Mouse (Mus musculus) forebrain, embryonic 10.5 days (tissue): ENCODE data around the gene Smarcal1. TPM values are rescaled to one million over a fixed set of nuclear protein-coding genes. Genes with fewer than 3 reads are reported as not detected.

Experiments
- DNase-seq: peaks from one replicate; pipeline ENCODE4 v3.0.0-alpha.2; 2017; ENCODE audit warnings: low spot score; ENCODE audit errors: extremely low spot score
- H3K27ac ChIP-seq: fragments of 300-500 bp; sonication (generic); 2 replicates; pipeline ENCODE4 v1.5.1; 2016; ENCODE audit warnings: mild to moderate bottlenecking
- H3K27me3 ChIP-seq: fragments of 300-500 bp; sonication (generic); 2 replicates; pipeline ENCODE4 v1.6.1; 2016; ENCODE audit warnings: mild to moderate bottlenecking; ENCODE audit not compliant: poor library complexity, severe bottlenecking
- H3K36me3 ChIP-seq: fragments of 300-500 bp; sonication (generic); replicated peaks from 2 replicates; pipeline ENCODE4 v1.6.1; 2016; ENCODE audit warnings: mild to moderate bottlenecking, moderate library complexity
- H3K4me1 ChIP-seq: fragments of 300-500 bp; sonication (generic); 2 replicates; pipeline ENCODE4 v1.6.1; 2016
- H3K4me3 ChIP-seq: fragments of 300-500 bp; sonication (generic); 2 replicates; pipeline ENCODE4 v1.5.1; 2016; ENCODE audit warnings: mild to moderate bottlenecking, moderate library complexity
- H3K9me3 ChIP-seq: fragments of 300-500 bp; sonication (generic); 2 replicates; pipeline ENCODE4 v1.6.1; 2016; ENCODE audit warnings: mild to moderate bottlenecking, moderate library complexity
- WGBS: fragments of 180-500 bp; shearing (Covaris S2); methylation state at CpG from one replicate; pipeline ENCODE4 v1.1.7; 2016; 5-methylcytosine and 5-hydroxymethylcytosine counted together
- polyA plus RNA-seq: library from polyadenylated mRNA; unstranded; fragments of >200 nt; fragmentation: Nextera tagmentation; extraction: Ambion mirVana; gene quantifications from 2 replicates; pipeline ENCODE4 v1.2.1, GENCODE M21; 2016

Smarcal1 gene
- polyA plus RNA-seq, 1 experiment from 2014 or later, result 31.7 TPM

DNA sequence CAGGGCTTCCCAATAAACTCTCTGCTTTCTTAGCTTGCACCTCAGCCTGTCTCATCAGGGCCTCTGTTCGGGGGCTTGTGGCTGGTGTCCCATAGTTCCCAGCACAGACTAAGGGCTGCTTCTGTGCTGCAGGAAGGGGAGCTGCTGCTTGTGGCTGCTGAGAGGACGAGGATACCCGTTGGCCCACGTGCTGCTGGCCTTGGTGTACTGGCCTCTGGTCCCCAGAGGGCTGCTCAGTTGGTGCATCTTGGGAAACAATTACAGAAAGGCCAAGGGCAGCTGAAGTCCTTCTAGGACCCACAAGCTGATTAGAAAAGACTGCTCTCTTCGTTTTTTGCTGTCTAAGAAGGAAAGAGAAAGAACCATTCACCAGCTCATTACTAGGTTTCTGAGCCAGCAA is 13.2 kb downstream of the Smarcal1 start:
- Histone ChIP-seq H3K4me1 (no peaks in the 10 kb centered on the region), H3K4me3 (no peak overlapping the region), H3K27me3 (no peaks in the 10 kb centered on the region), H3K27ac (no peak overlapping the region), H3K9me3 (no peaks in the 10 kb centered on the region), H3K36me3 (peaks cover 95% of the 10 kb centered on the region)
- 79% methylated on average over 5 of the region's 5 CpGs for WGBS
- no peak for DNase-seq

DNA sequence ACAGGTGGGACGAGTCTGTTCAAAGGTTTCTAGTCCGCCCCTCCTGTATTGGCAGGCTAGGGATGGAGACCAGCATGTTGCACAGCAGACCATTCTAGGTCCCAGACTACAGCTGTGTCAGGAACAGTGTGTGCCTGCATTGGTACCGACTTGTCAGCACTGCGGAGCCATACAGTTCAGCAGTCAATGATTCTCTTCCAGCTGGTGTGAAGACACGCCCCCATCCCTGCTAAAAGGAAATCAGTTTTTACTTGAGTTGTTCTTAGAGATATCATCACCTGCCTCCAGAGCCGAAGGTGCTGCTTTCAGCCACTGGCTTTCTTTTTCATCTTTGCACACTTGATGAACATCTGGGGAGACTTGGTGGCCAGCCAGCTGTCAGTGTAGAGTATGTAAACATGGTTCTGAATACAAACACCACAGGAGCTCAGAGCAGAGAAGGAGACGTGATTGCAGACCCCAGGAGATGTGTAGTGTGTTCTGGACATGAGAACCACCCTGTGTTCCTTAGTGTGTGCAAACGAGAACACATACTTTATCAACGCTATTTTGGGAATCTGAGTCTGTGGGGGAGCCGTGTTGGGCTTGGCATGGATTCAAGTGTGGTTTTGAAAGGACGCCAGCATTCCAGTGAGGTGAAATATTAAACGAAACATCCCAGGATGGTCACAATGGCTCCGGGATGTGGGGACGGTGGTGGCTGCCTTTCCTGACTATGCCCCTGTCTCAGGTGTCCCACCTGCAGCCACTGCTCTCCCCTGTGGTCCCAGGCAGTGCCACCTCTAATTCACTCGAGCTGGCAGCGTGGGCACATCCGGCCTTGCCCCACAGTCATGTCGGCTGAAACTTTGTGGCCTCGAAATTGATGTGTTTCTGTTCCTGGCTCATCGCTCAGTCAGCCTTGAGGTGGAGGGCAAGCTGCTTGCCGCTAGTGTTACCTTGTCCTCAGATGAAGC is 16.4 kb downstream of the Smarcal1 start:
- H3K36me3 ChIP-seq, result peaks cover 89% of the 10 kb centered on the region
- WGBS, result 91% methylated on average over 21 of the region's 21 CpGs
- H3K4me1 ChIP-seq, result no peaks in the 10 kb centered on the region

DNA sequence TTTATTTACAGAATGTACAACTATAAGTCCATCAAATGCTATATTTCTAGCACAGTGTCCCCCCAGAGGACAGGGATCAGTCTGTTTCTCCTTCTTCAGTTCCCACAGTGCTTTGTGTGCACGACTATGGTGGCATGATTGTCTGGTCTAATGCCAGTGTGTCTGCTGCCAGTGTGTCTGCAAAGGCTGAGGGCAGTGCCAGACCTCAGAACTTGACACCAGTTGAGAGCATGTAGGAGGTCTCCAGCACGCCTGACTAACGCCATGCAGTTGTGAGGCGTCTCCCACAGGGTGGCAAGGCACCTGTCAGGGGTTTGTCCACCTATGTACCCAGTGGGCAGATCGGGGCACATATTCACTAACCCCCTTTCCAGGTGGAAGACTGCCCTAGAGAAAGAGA is 17.7 kb downstream of the Smarcal1 start:
- WGBS, result 92% methylated on average over 5 of the region's 5 CpGs
- H3K9me3 ChIP-seq, result no peaks in the 10 kb centered on the region
- H3K27ac ChIP-seq, result no peak overlapping the region
- H3K4me3 ChIP-seq, result no peak overlapping the region
- H3K27me3 ChIP-seq, result no peaks in the 10 kb centered on the region
- no peak for DNase-seq
- H3K4me1 ChIP-seq, result peaks cover under 1% of the 10 kb centered on the region
- peaks cover 84% of the 10 kb centered on the region for H3K36me3 ChIP-seq

More for the DNA sequence above, 16.4 kb downstream of the Smarcal1 start:
- DNase-seq, result no peak
- Histone ChIP-seq H3K9me3 (no peaks in the 10 kb centered on the region), H3K27ac (no peak overlapping the region), H3K27me3 (no peaks in the 10 kb centered on the region), H3K4me3 (no peak overlapping the region)

DNA sequence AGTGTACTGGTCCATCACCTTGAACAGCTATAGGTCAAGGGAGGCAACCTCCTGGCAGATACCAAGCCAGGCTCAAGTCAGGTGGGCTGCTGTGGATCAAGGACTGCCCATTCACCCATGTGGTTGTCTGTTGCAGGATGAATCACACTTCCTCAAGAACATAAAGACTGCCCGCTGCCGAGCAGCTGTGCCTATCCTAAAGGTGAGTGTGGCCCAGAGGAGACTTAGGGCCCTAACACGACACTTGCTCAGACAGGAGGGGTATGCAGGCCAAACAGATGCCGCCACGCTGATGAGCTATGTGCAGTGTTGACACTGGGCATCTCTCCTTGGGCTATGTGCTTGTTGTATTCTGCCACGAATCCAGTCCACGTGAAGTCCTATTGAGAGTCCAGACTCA is 18.2 kb downstream of the Smarcal1 start:
- peaks cover 5% of the 10 kb centered on the region for H3K4me1 ChIP-seq
- 94% methylated on average over 7 of the region's 7 CpGs for WGBS
- DNase-seq, result no peak
- no peaks in the 10 kb centered on the region for H3K27me3 ChIP-seq
- no peak overlapping the region for H3K27ac ChIP-seq
- H3K36me3 ChIP-seq, result peaks cover 84% of the 10 kb centered on the region
- H3K9me3 ChIP-seq, result no peaks in the 10 kb centered on the region
- no peak overlapping the region for H3K4me3 ChIP-seq

DNA sequence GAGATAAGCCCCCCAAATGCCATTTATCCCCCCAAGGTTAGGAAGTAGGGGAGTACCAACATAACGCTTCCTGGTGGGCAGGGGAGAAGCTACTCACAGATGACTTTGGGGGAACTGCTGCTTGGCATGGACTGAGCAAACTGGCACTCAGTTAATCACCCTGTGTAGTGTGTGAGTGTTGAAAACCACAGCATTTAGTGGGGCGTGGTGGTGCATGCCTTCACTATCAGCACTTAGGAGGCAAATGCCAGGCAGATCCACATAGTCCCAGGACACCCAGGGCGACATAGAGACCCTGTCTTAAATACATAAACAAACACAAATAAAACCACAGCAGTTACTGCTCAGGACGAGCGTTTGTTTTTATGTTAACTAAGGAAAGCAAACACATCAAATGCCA is 19.1 kb downstream of the Smarcal1 start:
- H3K4me1 ChIP-seq, result peaks cover 10% of the 10 kb centered on the region
- no peaks in the 10 kb centered on the region for H3K27me3 ChIP-seq
- H3K9me3 ChIP-seq, result no peaks in the 10 kb centered on the region
- no peak overlapping the region for H3K4me3 ChIP-seq
- peaks cover 82% of the 10 kb centered on the region for H3K36me3 ChIP-seq
- WGBS, result 83% methylated on average over 5 of the region's 5 CpGs
- DNase-seq, result no peak
- H3K27ac ChIP-seq, result no peak overlapping the region

DNA sequence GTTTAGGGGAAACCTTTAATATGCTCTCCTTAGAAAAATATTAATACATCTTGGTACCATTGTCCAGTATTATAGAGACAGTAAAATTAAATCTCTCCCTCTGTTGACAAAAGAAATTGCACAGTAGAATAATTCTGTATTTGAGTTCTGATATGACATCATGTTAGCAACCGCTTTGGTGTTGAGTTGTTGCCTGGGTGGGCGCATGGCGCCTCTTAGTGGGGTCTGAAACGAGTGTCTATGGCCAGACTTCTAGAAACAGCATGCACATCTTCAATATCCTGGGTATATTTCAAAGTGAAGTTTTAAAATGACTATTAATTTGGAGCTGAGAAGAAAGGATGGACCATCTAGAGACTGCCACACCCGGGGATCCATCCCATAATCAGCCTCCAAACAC is 19.8 kb downstream of the Smarcal1 start:
- Histone ChIP-seq H3K27ac (no peak overlapping the region), H3K4me1 (peaks cover 10% of the 10 kb centered on the region), H3K4me3 (no peak overlapping the region), H3K9me3 (no peaks in the 10 kb centered on the region), H3K36me3 (peaks cover 82% of the 10 kb centered on the region), H3K27me3 (no peaks in the 10 kb centered on the region)
- 93% methylated on average over 5 of the region's 5 CpGs for WGBS
- DNase-seq, result no peak

DNA sequence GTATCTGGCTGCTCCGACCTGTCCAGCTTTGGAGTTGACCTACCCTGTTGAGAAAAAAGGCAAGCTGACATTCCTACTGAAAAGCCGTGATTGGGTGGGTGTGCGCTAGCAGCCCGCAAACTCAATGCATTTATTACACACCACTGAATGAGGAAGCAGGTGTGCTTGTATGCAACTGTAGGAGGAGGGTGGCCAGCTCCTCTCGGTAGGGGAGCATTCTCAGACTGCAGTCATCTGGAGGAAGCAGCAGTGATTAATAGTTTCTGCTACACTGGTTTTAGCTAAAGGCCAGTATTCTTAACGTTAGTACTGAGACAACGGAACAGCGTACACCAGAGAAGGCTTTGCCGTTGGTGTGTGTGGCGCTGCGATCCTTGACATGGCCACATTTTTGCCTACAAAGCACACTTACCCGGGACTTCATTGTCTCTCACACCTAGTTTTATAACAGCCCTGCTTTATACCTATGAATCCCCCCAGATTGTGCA is 23.2 kb downstream of the Smarcal1 start:
- peaks cover 10% of the 10 kb centered on the region for H3K4me1 ChIP-seq
- no peak for DNase-seq
- WGBS, result 76% methylated on average over 12 of the region's 12 CpGs
- peak overlapping the region; percentile 35; the same call in 1 of the 2 replicates for H3K27ac ChIP-seq
- peaks cover 77% of the 10 kb centered on the region for H3K36me3 ChIP-seq
- no peak overlapping the region for H3K4me3 ChIP-seq
- H3K27me3 ChIP-seq, result no peaks in the 10 kb centered on the region
- H3K9me3 ChIP-seq, result no peaks in the 10 kb centered on the region

DNA sequence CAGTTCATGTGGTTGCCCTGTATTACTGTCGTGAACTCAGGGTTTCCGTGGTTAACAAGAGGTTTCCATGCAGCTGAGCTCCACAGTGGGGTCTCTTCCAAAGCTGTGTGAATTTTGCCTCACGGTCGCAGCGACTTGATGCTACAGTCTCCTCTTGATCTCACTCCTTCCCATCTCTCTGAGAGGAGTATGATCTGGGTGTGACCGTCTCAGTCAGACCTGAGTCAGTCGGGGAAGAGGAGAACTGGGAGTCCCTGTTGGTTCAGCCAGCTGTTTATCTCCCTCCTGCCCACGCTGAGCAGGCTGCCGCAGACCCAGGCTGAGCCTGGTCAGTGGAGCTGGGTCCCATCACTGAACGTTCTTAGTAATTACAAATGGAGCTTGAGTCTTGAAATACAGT is 26.1 kb downstream of the Smarcal1 start:
- no peak overlapping the region for H3K27ac ChIP-seq
- WGBS, result 93% methylated on average over 10 of the region's 10 CpGs
- H3K4me1 ChIP-seq, result peaks cover 10% of the 10 kb centered on the region
- H3K4me3 ChIP-seq, result no peak overlapping the region
- H3K27me3 ChIP-seq, result no peaks in the 10 kb centered on the region
- peaks cover 82% of the 10 kb centered on the region for H3K36me3 ChIP-seq
- DNase-seq, result no peak
- no peaks in the 10 kb centered on the region for H3K9me3 ChIP-seq

DNA sequence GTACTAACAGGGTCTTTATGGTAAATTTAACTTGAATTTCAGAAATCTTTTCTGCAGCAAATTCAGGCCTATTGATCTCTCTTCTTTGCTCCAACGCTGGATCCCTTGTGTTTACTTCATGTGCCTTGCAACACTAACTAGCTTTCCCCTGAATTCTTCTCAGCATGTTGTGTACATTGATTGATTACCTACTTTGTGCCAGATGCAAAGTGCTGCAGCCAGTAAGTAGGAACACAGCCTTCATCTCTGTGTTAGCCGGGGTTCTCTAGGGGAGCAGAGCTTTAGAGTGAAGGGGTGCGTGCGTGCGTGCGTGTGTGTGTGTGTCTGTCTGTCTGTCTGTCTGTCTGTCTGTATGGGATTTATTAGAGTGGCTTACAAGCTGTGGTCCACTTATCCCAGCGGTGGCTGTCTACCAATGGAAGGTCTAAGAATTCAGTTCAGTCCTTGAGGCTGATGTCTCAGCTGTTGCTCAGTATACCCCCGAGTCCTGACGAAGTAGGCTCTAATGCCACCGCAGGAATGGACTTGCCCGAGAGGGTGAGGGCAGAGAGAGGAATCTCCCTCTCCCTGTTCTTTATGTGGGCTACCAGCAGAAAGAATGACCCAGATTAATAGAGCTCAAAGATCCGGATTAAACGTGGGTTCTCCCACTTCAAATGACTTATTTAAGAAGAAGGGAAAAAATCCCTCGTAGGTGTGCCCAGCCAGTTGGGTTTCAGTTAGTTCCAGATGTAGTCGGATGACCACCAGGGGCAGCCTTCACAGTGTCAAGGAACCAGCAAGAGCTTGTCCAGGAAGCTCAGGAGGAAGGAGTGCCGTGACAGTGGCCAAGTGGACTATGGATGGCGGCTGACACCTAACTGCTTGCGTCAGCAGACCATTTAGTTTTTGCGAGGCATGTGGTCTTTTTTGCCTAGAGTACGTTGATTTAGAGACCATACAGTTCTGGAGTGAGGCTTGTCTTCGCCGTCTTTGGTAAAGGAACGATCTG is 27.1 kb downstream of the Smarcal1 start:
- Histone ChIP-seq H3K4me1 (peaks cover 10% of the 10 kb centered on the region), H3K27me3 (no peaks in the 10 kb centered on the region), H3K27ac (no peak overlapping the region), H3K36me3 (peaks cover 85% of the 10 kb centered on the region), H3K9me3 (no peaks in the 10 kb centered on the region), H3K4me3 (no peak overlapping the region)
- WGBS, result 92% methylated on average over 23 of the region's 23 CpGs
- no peak for DNase-seq

DNA sequence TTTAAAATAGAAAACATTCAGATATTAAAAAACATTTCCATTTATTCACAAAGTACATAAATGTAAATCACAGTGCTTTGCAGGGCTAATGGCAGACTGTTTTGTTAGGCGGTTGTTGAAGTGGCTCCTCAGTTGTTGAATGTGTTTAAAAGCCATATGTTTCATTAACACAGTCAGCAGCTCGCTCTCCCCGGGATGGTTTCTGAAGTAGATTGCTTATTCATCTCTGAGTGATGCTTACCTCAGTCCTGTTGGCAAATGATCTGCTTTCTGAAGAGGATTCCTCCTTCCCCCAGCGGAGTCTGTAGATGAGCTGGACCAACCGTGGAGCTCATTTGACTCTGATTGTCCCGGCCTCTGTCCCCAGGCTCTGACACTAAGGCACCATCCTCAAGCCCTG is 29.1 kb downstream of the Smarcal1 start:
- Histone ChIP-seq H3K4me1 (no peaks in the 10 kb centered on the region), H3K4me3 (no peak overlapping the region), H3K36me3 (peaks cover 92% of the 10 kb centered on the region), H3K27me3 (no peaks in the 10 kb centered on the region), H3K27ac (no peak overlapping the region), H3K9me3 (no peaks in the 10 kb centered on the region)
- DNase-seq, result no peak
- 92% methylated on average over 6 of the region's 6 CpGs for WGBS

DNA sequence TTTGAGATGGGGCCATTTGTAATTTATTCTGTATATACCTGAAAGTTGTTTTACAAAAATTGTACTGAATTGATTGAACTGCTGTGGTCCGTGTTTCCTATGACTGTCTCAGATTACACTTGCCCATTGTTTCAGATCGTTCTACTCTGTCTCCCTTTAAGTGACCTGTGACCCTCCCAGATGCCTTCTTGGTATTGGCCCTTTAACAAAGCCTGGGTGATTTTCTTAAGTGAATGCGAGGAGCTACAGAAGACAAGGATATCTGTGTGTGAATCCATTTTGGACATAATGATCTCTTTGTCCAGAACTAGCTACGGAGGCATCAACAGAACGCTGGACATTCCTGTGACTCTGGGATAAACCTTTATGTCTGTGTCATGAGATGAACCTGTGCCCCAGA is 52.2 kb downstream of the Smarcal1 start:
- peaks cover 8% of the 10 kb centered on the region for H3K4me1 ChIP-seq
- H3K27ac ChIP-seq, result no peak overlapping the region
- no peak for DNase-seq
- no peak overlapping the region for H3K4me3 ChIP-seq
- no peaks in the 10 kb centered on the region for H3K9me3 ChIP-seq
- peaks cover 37% of the 10 kb centered on the region for H3K36me3 ChIP-seq
- WGBS, result 25% methylated on average over 5 of the region's 5 CpGs
- H3K27me3 ChIP-seq, result no peaks in the 10 kb centered on the region

DNA sequence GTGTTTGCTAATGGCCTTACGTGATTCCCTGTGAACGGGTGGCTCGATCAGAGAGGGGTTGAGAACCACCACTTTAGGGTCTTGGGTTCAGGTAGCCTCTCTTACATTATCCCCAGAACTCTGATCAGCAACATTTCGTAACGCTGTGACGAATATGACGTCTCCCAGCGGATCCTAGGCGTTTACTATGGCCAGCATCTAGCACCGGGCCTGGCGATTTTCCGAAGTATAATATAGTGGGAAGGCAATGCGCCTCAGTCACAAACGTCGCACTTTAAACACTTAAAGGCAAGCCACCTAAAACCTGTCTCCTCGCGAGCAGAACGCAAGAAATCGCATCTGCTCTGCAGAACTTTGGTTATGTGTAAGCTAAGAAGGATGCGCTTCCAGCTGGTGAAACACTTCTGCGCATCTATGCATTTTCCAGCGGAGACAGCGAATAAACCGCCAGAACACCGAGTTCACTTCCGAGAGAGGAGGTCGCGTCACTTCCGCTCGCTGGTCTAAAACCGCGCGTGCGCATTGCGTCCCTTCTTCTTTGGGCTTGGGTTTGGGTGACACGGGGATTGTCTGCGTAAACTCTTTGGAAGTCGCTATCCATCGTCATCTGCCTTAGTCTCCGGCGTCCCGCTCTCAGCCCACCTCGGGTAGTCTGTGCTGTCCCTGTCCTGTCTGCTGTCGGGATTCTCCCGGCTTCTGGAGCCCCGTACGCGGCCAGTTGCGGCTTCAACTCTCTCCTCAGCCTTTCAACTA is 57.8 kb downstream of the Smarcal1 start:
- H3K36me3 ChIP-seq, result no peaks in the 10 kb centered on the region
- no peaks in the 10 kb centered on the region; the same call in 1 of the 2 replicates for H3K9me3 ChIP-seq
- 42% methylated on average over 49 of the region's 49 CpGs for WGBS
- H3K4me1 ChIP-seq, result 0 out of 2 replicates have a peak, but pooled peaks cover 3% of the 10 kb centered on the region
- peak; percentile 78 for DNase-seq
- peak overlapping the region; percentile 49 for H3K4me3 ChIP-seq
- H3K27ac ChIP-seq, result peak overlapping the region; percentile 68
- H3K27me3 ChIP-seq, result no peaks in the 10 kb centered on the region
